Mouse (Mus musculus) urinary bladder, adult 2 months (tissue): ENCODE results near the gene Rnf185. TPM values are rescaled to one million over a fixed set of nuclear protein-coding genes. Genes with fewer than 3 reads are reported as not detected.
A peak's percentile ranks its signal among the peaks of the same experiment; 100 is the strongest.

ENCODE experiments used
- DNase-seq: peaks from one replicate; pipeline ENCODE4 v3.0.0; 2022; ENCODE audit warnings: low spot score
- polyA plus RNA-seq: library from polyadenylated mRNA; depleted of rRNA; stranded (reverse); fragments of >200 nt; gene quantifications from 2 replicates; pipeline ENCODE4 v1.2.3, GENCODE M21; 2012; rRNA removed

The Rnf185 gene
- polyA plus RNA-seq, result 27.0 and 28.2 TPM in 2 replicates

DNA sequence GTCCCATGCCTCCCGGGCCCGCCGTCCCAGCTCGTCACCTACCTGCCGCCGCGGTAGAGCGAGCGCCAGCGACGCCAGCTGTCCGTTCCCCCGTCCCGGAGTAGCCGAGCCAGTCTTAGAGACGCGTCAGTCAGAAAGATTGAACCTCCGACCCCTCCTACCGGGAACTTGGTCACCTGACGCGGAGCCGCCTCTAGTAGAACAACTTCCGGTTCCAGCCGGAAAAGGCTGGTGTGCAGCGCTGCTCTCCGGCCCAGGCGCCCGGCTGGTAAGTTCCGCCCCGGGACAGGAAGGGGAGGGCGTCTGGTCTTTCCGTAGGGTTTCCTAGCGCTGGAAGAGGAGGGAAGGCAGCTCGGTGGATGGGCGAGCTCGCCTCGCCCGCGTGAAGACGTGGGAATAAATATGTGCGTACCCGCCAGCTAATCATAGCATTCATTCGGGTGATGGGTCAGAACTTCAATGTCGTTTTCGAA lies at the start of gene Rnf185:
Gene Rnf185, minus strand, starts transcription at position 197 of the 473 bp plus-strand sequence.
- peak; percentile 81 for DNase-seq

DNA sequence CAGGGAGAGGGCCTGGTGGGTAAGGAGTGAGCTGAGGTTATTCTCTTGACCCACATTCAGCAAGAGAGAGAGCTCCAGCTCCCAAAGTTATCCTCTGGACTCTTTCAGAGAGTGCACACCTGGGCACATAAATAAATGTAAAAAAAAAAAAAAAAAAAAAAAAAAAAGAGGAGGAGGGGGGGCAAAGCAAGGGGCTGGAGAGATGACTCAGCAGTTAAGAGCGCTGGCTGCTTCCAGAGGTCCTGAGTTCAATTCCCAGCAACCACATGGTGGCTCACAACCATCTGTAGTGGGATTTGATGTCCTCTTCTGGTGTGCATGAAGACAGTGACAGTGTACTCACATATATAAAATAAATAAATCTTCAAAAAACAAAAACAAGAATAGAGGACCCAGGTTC lies 45.1 kb upstream of the Rnf185 start:
- DNase-seq, result no peak

DNA sequence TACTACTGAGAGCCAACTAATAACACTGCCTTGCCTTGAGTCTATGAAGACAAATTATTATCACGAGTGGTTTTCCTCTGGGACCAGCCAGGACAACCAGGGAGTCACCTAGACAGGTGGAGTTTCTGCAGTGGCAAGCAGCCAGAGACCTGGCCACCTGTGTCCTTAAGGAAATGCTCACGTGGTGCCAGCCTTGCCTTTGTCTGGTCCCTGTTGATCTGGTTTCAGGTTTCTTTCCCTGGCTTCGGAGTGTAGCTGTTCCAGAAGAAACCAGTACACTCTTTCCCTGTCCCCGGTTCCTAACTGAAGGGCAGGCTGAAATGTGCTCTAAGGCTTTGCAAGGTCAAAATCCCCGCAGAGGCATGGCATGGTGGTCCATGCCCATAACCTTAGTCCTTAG lies 44.6 kb upstream of the Rnf185 start:
- no peak for DNase-seq

DNA sequence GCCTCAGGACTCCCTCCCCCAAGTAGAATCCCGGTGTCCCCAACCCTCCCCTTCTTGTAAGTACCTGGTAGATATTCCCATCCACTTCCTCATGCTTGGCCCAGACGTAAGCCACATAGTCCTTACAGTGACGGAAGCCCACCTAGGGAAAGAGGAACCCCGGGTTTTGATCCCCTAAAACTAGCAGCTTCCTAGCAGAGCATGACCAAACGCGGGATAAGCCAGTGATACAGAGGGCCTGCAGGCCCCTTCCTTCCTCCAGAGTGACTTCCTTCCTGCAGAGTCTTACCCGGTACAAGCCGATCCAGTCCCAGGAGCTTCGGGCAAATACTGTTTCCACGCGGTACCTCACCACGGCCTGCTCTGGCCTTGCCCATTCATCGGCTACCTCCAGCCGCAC lies 43.3 kb upstream of the Rnf185 start:
- no peak for DNase-seq

DNA sequence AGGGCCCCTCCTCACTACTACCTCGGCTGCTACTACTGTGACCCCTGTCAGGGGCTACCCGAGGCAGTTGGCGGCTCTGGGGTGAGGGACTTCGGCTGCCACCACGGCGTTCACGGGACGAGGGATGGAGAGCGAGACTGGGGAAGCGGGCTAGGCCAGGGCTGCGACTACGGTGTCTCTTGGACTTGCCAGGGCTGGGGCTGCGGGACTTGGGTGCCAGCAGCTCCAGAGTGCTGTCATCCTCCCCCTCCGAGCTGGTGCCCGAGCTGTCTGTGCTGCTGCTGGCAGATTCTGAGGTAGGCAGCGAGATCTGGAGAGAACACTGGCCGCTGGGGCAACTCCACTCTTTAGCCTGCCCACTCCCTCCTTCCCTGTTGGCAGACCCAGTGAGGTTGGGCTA lies 42.7 kb upstream of the Rnf185 start:
- DNase-seq, result no peak

DNA sequence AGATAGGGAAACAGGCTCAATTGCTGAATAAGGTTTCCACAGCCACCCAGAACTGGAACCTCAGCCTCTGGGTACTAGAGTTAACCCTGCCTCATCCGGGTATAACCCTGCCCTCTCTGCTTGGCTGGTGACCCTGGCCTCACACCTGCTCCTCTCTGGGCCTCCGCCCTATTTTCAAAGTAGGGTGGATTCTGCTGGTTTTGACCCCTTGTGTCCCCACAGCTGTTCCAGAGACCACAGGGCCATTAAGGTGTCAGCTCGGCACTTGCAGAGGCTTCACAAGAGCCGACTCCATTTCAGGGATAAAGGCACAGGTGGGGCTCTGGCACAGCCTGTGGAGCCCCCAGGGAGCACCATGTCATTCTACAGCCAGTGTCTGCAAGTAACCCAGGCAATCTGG lies 40.6 kb upstream of the Rnf185 start:
- no peak for DNase-seq

DNA sequence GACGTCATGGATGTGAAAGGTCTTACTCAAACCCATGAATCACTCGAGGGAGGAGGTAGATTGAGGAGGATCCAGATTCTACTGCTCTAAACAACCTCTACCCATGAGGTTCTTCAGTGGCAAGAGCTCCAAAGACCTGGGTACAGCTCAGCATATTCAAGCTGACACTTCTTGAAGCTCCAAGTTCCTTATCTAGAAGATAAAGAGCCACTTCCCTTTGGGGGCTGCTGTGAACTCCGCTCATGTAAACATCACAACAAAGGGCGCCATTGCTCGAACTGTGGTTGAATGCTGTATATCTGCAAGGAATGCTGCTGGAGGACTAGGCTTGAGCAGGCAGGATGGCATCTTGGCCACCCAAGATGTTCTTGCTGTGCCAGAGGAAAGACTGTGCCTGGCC lies 36.9 kb upstream of the Rnf185 start:
- no peak for DNase-seq

DNA sequence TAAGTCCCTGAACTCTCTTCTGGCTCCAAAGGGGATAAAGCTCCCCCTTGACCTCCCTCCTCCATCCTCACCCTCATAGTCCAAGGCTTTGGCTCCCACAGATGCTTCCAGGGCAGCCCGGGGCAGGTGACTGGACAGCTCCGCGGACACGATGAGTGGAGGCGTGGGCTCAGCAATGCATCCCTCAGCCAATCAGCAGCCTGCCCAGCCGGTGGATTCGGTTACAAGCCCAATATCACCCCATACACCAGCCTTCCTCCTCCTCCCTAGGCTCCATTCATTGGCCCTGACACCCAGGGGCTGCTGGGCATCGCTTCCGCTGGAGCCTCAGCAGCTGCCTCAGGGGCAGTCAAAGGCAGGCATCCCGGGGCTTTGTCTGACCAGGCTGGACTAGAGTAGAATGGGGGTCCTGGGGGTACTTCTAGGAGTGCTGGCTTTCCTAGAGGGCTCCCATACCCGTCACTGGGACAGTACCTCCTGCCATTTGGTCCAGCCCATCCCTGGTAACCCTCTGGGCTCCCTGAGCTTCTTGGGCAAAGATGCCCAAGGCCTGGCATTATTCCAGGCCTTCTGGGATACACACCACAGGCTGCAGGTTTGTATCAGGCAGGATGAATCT lies 35.9 kb upstream of the Rnf185 start, which contains the start of gene Pla2g3:
Gene Pla2g3, plus strand, starts transcription at position 333 of the 619 bp plus-strand sequence.
- DNase-seq, result no peak

DNA sequence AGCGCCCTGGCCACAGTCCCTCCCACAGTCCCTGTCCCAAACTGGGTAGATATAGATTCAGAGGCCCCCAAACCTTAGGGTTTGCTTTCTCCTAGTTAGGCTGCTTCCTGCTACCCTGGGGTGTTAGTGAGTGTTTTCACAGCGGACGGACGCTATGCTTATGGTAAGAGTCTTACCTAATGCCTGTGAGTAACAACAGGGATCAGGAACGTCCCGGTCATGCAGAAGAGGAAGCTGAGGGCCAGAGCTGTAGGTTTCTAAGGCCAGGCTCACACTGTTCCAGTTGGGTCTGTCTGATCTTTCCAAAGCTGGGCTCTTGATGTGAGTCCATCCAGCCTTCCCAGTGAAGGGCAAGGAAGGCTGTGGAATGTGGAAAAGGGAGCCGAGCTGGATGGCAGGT lies 34.2 kb upstream of the Rnf185 start:
- no peak for DNase-seq

DNA sequence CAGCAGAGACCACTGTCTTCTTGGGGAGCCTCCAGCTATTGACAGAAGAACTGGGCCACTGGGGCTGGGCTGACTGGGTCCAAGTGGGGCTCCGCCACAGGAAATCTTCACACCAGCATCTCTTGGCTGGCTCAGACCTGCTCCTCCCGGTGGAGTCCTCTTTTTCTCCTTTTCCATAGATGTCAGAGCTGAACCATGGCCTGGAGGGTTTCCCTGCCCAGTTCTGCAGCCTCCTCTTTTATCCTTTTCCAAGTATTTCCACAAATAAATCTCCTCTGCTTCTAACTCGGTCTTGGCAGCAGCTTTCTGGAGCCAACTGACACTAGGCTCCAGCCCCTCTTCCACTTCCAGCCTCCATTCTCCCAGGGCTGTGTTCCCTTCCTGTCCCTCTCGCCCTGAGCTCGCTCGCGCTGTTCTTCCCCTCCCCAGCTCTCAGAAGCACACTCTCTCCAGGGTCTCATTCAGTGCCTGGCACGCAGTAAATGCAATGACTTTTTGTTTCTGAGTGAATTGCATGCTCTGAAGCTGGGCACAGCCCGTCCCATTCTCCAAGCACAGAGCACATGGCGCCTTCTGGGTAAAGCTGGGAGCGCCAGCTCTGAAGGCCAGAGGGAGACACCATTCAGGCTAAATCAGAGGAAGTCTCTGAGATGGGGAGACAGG lies 31.9 kb upstream of the Rnf185 start:
- no peak for DNase-seq

DNA sequence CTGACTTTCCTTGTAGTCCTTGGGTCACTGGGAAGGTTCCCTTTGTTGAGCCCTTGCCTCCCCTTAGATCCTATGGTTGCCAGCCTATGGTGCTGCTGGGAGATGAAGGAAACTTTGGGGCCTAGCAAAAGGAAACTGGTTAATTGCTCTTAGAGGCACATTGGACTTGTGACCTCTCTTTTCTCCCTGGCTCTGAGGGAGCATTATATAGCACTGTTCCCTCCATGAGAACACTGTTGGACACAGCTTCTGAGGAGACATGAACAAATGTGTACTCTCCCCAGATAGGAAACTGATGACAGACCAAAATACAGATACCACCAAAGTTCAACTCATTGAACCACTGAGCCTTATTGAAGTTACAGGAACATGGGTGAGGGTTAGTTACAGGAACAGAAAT lies 23.3 kb upstream of the Rnf185 start:
- DNase-seq, result no peak

DNA sequence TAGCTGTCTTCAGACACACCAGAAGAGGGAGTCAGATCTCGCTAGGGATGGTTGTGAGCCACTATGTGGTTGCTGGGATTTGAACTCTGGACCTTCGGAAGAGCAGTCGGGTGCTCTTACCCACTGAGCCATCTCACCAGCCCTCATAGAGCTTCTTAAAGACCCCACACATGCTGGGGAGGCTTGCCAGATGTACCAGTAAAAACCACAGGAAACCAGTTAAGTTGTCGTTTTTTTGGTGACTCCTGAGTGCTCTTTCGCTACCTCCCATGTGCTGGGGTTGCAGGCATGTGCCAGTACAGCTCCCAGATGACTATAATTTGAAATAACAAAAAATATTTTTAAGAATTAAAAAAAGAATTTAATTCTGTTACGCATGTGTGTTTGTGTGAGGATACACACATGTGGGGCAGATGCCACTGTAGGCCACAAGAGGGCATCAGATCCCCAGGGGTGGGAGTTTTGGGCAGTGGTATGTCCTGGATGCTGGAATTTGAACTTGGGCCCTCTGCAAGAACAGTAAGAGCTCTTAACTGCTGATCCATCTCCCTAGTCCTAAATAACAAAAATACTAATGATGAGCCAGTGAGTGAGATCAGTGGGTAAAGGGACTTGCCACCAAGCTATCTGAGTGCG lies 22.4 kb upstream of the Rnf185 start:
- no peak for DNase-seq

DNA sequence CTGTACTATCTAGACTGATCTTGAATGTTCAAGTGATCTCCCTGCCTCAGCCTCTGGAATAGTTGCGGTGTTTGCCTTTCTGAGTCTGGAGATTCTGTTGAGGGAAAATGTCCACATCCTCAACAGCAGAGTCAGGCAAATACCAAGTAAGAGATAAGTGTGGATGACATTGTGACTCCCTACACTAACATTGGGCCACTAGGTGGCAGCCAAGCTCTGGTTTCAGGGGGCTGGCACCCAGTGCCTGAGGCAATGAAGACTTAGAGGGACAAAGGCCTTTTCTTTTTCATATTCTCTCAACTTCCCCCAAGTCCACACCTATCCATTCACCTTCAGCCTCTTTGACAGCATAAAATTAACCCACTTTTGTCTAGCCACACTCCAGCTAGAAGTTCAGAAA lies 20.3 kb upstream of the Rnf185 start:
- DNase-seq, result peak; percentile 59

DNA sequence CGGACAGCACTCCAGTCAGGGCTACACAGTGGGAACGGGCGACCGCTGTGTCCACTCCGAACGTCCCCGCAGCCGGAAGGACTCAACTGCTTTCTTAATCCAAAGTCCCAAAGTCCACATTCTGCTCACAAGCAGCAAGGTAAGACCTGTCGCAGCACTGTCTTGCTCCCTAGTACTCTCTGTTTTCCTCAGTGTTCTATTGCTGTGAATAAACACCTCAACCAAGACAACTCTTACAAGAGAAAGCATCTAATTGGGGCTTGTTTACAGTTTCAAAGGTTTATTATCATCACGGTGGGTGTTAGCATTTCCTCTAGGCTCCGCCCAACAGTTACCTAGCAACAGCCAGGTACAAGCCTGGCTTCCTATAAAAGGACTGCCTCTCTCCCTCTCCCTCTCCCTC lies 19.3 kb upstream of the Rnf185 start:
- DNase-seq, result no peak

DNA sequence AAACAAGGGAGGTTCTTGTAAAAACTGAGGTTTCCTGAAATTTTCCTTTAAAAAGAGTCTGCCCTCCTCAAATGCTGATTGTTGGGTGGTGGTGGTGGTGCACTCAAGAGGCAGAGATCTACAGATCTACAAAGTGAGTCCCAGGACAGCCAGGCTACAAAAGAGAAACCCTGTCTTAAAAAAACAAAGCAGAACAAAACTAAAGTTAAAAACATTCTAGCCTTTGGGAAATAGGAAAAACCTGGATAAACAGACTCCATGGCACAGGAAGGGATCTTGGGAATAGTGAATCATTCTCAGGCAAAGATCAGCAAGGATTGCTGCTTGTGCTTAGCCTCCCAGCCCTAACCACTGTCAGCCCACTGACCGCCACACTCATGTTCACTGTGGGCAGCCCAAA lies 10.7 kb upstream of the Rnf185 start:
- no peak for DNase-seq

DNA sequence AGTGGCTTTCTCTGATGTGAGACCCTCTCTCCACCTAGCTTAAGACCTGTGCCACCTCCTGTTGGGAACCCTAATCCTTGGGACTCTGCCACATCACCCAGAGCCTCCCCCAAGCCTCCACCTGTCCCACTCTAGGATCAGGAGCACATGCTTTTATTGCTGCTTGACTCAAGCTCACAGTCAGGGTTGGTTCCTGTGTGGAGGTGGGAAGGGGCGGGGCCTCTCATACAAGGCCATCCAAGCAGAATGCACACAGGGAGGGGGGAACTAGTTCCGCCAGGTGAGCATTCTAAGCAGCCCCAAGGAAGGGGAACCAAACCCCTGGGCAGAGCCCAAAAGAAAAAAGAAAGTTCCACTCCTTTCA lies 6.9 kb upstream of the Rnf185 start:
- DNase-seq, result no peak

DNA sequence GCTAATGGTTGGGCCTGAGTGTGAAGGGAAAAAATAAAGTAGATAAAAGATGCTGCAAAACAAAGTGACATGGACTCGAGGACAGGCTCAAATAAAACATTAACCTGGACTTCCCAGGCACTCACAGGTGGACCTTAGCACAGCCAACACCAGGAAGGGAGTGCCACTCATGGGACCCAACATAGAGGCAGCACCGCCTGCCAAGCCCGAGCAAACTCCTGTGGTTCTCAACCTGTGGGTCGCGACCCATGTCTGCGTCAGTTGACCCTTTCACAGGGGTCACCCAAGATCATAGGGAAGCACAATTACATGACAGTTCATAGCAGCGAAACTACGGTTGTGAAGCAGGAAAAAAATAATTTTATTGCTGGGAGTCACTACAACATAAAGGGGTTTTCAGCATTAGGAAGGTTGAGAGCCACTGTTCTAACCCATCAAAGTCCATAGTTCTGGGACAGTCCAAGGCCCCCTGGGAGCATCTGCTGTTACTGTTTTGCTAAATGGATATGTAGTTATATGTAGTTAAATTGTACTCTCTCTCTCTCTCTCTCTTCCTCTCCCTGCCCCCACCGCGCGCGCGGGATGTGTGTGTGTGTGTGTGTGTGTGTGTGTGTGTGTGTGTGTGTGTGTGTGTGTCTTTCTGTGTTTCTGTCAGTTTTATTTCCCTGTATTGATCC lies 6.4 kb upstream of the Rnf185 start:
- no peak for DNase-seq

DNA sequence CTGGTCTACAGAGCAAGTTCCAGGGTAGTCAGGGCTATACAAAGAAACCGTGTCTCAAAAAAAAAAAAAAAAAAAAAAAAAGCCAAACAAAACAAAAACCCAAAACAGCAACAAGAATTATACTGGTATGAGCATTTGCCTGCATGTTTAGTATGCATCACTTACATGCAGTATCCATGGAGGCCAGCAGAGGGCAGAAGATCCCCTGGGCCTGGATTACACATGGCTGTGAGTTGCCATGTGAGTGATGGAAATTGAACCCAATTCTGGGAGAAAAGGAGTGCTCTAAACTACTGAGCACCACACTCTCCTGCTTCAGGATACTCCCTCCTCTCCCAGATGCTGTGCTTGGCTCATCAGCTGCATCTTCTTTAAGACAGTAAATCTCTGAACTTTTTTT lies 4.2 kb upstream of the Rnf185 start:
- DNase-seq, result no peak

DNA sequence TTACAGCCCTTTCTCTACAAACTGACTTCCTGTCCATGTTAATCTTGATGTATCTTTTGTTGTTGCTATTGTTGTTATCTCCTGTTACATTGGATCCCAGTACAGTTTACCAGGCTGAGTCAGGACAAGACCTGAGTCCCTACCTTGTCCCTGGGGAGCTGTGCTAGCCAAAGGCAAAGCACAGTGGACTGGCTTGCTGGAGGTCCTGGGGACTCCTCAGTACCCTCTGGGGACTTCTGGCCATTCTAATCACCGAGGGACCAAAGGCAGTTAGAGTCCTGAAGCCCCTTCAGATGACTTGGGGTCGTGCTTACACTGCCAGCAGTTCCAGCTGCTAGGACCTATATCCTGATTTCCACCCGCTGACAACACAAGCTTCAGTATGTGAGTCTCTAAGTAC lies 2.3 kb upstream of the Rnf185 start:
- DNase-seq, result no peak

DNA sequence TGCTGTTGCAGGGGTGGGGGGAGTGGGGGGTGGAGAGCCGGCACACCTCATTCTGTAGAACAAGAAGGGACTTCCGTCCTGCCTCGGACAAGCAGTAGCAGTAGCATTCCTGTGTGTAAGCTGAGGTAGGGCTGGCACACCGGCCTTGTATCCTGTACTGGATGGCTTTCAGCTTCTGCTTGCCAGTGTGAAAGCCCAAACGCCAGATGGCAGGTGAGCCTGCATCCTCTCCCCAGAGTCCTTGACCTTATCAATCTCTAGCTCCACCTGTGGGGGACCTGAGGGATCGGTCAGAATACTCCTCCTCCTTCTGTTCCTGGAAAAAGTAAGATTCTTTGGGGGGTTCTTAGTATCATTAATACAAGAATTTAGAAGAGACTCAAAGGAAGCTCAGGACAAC lies 1.3 kb upstream of the Rnf185 start:
- no peak for DNase-seq

DNA sequence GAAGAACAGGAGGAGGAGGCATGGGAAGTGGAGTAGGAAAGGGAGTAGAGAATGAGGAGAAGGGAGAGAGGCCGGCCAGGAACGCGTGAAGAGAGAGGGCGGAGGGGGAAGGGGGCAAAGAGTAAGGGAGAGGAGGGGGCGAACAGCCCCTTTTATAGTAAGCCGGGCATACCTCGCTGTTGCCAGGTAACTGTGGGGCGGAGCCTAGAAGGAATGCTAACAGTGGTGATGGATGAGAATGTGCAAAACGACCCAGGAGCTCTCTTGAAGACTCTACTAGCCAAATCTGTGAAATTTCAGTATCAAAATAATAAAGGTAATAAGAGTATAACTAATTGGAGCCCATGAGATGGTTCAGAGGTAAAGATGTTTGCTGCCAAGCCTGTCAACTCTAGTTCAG lies 606 bp upstream of the Rnf185 start:
- no peak for DNase-seq

DNA sequence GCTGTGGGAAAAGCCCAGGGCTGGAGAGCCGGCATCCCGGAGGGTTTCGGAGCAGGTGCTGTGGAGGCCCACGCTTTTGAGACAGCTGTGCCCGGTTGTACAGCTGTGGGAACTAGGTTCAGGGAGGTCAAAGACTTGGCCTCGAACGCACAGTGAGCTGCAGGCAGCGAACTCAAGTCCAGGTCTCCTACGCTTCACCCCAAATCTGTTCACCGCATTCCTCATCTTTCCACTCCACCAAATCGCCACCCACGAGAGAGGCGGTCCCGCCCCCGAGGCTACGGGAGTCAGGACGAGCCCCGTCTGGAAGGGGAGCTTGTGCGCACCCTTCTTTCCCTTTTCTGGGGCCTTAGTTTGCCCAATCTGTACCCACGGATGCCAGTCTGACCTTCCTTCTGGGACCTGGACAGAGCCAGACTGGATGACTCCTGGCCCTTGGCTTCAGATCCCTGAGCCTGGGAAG lies 431 bp downstream of the Rnf185 start:
- no peak for DNase-seq

DNA sequence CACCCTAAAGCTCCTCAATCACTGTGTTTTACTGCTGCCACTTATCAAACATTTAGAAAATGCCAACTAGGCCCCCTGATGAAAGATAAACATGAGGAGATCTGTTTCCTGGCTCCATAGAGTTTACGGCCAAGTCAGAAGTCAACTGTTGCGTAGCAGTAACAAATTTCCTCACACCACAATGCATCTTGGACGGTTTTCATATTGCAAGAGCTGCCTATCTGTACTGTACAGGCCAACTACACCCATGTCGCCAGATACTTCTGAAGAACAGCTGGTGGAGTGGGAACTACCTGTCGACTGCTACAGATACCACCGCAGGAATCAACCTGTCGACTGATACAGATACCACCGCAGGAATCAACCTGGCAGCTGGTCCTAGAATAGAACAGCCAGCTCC lies 7.3 kb downstream of the Rnf185 start:
- DNase-seq, result no peak
